10 mouse cellular contexts compared by ENCODE assay signal in the genomic region with DNA sequence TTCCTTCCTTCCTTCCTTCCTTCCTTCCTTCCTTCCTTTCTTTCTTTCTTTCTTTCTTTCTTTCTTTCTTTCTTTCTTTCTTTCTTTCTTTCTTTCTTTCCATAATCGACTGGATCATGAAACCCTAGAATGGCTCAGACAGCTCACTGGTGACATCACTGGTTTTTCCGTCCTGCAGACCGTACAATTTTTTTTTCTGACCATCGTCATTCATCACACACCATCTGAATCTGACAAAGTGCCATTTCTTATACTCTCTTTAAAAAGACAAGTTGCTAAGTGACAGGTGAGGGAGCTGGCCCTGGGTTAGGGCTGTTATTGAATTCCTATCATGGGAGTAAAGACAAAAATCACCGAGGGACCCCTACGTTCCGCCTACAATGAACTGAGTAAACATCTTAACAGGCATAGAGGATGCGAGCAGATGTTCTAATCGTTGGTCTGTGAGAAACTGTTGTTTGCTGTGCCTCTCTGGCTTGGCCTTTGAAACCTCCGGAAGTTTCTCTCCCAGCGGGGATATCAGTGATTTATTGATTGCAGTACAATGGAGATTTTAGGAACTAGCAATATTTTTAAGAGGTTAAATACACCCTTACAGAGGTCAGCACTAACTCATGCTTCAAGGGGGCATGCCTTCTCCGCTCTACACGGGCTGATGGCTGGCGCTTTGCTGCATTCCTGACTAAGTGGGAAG.
DNase-seq lines count a peak whose midpoint lies in the region; ATAC-seq and TF ChIP-seq lines count a peak whose summit lies in the region.
"Had no signal": no experiment of that assay in that cellular context is flagged by ENCODE, and none has a peak within 500 bp of the region (broad histone marks: within the 10 kb centered on the region; RNA-seq: fewer than 3 reads in every experiment).

No protein-coding gene starts in this region.

- peak; percentile 67 for ATAC-seq in CD4-positive, CD25-positive, alpha-beta regulatory T cell, adult 4 months
- ATAC-seq in hindbrain, embryonic 13.5 days (ENCODE audit: low FRiP score): 0 out of 2 replicates have a peak, but pooled peaks have one; percentile 36
- ATAC-seq in limb, embryonic 11.5 days (ENCODE audit: insufficient number of reproducible peaks, low FRiP score, low TSS enrichment, low read depth): no peak; the same call in 1 of the 2 replicates

- H3K4me3 ChIP-seq in gastrocnemius, adult 2 months: peak overlapping the region; percentile 36; the same call in 1 of the 2 replicates
- no peak overlapping the region for H3K4me3 ChIP-seq in hindbrain, embryonic 13.5 days
- no peak overlapping the region for H3K4me3 ChIP-seq in limb, embryonic 11.5 days (ENCODE audit: low read depth, low read length)
- H3K4me3 ChIP-seq in layer of hippocampus, adult 2 months: no peak overlapping the region
- no peak overlapping the region for H3K4me3 ChIP-seq in left cerebral cortex, adult 2 months
- H3K4me3 ChIP-seq: forebrain, embryonic 12.5 days; megakaryocyte, embryonic 14.5 days had no signal

- H3K9ac ChIP-seq in hindbrain, embryonic 13.5 days: no peak overlapping the region
- no peak overlapping the region for H3K9ac ChIP-seq in limb, embryonic 11.5 days (ENCODE audit: low read length)
- H3K9ac ChIP-seq: forebrain, embryonic 12.5 days had no signal

- TF ChIP-seq CTCF in gastrocnemius, adult 2 months (IDR thresholded peaks at IDR 0.05): no peak
- TF ChIP-seq CTCF in layer of hippocampus, adult 2 months (conservative IDR thresholded peaks at IDR 0.05): no peak
- no peak for TF ChIP-seq CTCF in left cerebral cortex, adult 2 months (IDR thresholded peaks at IDR 0.05)

- intact Hi-C loops in gastrocnemius, adult 2 months (cut with DNase I): loop anchor here (10.0 kb wide), 1 partner anchor 72 kb away; no protein-coding TSS in a partner anchor
- intact Hi-C loops in left cerebral cortex, adult 2 months (cut with DNase I): no loop called here

- H3K27me3 ChIP-seq in hindbrain, embryonic 13.5 days: peaks cover 59% of the 10 kb centered on the region
- no peaks in the 10 kb centered on the region for H3K27me3 ChIP-seq in limb, embryonic 11.5 days (ENCODE audit: control insufficient read depth, insufficient read depth, low read length)
- H3K27me3 ChIP-seq: megakaryocyte, embryonic 14.5 days had no signal

- peak; percentile 34 for DNase-seq in gastrocnemius, adult 2 months
- DNase-seq in gastrocnemius, postnatal 25 days: no peak
- peak; percentile 51 for DNase-seq in limb, embryonic 11.5 days (ENCODE audit: low spot score)
- DNase-seq in left cerebral cortex, adult 11 months (ENCODE audit: low spot score): no peak
- no peak for DNase-seq in layer of hippocampus, adult 2 months (ENCODE audit: low spot score in 2 of 2)
- DNase-seq in left cerebral cortex, adult 2 months (ENCODE audit: extremely low spot score in 1 of 2, low spot score in 2 of 2): no peak

- 10% methylated on average over 14 of the region's 14 CpGs for WGBS in hindbrain, embryonic 13.5 days
- WGBS in limb, embryonic 11.5 days: 26% methylated on average over 14 of the region's 14 CpGs

- H3K27ac ChIP-seq in gastrocnemius, adult 2 months: peak overlapping the region; percentile 71
- no peak overlapping the region for H3K27ac ChIP-seq in hindbrain, embryonic 13.5 days
- no peak overlapping the region for H3K27ac ChIP-seq in limb, embryonic 11.5 days (replicated peaks; ENCODE audit: low read depth, low read length)
- H3K27ac ChIP-seq in layer of hippocampus, adult 2 months: no peak overlapping the region
- no peak overlapping the region for H3K27ac ChIP-seq in left cerebral cortex, adult 2 months
- H3K27ac ChIP-seq: forebrain, embryonic 12.5 days had no signal

- peaks cover 6% of the 10 kb centered on the region for H3K4me1 ChIP-seq in hindbrain, embryonic 13.5 days (replicated peaks)
- peaks cover 9% of the 10 kb centered on the region; the same call in 1 of the 2 replicates for H3K4me1 ChIP-seq in limb, embryonic 11.5 days (ENCODE audit: control insufficient read depth, insufficient read depth, low read length)

- H3K4me2 ChIP-seq in hindbrain, embryonic 13.5 days: no peak overlapping the region
- no peak overlapping the region for H3K4me2 ChIP-seq in limb, embryonic 11.5 days (ENCODE audit: low read depth, severe bottlenecking)
- H3K4me2 ChIP-seq: forebrain, embryonic 12.5 days had no signal

- no peaks in the 10 kb centered on the region for H3K9me3 ChIP-seq in hindbrain, embryonic 13.5 days
- H3K9me3 ChIP-seq in limb, embryonic 11.5 days (ENCODE audit: control insufficient read depth, low read length): no peaks in the 10 kb centered on the region
- H3K9me3 ChIP-seq: forebrain, embryonic 12.5 days had no signal

- no peaks in the 10 kb centered on the region for H3K36me3 ChIP-seq in hindbrain, embryonic 13.5 days
- no peaks in the 10 kb centered on the region for H3K36me3 ChIP-seq in limb, embryonic 11.5 days (ENCODE audit: control insufficient read depth, insufficient read depth, low read length)
- H3K36me3 ChIP-seq: forebrain, embryonic 12.5 days had no signal

Comparison
In these comparisons a context has a peak if more than half of its experiments do, and no peak if none do; other contexts are left out.
1. DNase-seq: peak in gastrocnemius, adult 2 months (single experiment) and limb, embryonic 11.5 days (single experiment); none in gastrocnemius, postnatal 25 days (single experiment), left cerebral cortex, adult 11 months (single experiment), layer of hippocampus, adult 2 months (0 of 2) and left cerebral cortex, adult 2 months (0 of 2).